Mouse (Mus musculus): ENCODE data around the gene Iglon5.

Iglon5 gene

DNA sequence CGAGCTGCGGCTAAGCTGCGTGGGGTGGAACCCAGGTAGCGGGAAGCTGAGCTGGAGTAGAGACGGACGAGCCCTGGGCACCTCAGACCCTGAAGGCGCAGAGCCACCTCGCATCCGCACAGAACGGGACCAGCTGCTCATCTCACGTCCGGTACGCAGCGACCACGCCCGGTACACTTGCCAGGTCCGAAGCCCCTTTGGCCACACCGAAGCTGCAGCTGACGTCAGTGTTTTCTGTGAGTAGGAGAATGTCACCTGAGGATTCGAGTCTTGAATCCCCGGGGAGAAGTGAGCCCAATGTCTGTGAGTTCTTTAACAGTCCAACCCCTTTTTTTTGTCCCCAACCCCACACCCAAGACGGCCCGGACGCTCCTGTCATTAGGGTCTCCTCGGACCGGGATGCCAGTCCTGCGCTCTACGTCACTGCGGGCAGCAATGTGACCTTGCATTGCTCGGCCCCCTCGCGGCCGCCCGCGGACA is 25.0 kb downstream of the Iglon5 start:
- DNase-seq = peak; percentile 28

DNA sequence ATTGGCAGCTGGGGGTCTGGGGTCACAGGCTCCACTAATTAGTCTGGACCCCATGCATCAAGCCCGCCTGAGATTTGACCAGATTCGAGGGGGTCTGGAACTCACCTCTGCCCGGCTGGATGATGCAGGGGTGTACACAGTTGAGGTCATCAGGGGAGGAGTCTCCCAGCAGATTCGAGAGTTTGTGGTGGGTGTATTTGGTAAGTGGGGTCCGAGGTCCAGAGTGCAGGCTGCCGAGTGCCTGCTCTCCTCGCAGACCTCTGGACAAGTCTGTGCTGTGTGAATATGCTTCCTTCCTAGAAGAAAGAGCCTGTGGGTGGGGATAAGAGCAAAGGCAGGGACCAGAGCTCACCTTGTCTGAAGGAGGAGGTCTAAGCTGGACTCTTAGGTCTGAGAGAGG is 25.9 kb downstream of the Iglon5 start:
- DNase-seq = peak; percentile 44

DNA sequence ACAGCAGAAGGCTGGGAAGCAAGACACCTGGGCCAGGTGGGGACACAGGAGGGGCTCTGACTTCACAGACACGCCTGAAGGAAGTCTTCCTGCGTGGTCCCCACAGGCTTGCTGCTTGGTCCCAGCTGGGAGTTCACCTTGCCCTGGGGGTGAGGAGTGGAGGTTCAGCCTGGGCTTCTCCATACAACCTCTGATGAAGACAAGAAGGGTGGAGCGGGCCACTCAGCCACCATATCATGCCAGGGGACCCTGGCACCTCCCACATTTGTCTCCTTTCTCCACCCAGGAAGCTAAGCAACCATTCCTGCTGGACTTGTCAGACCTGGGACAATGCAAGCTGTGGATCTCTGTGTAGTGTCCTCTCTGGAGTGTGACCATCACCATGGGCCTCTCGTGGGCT is 27.0 kb downstream of the Iglon5 start, which contains the start of gene Vsig10l:
Vsig10l (plus strand) TSS at position 301 of the 400 bp plus-strand sequence.
- no peak for DNase-seq

DNA sequence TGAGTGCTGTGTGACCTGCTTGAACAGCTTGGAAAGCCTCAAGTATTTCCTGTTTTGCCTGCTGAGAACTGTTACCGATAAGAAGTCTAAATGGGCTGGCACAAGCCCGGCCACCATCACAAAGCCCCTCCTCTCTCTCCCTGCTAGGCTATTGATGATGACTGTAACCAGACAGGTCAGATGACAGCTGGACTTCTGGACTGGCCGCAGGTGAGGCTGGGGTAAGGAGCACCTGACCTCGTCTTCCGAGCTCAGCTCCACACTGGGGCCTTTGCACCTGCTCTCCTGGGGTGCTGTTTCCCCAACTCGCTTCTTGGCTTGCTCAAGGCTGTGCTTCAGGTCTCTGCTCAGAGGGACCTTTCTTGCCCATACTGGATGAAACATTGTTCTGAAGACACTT is 35.5 kb downstream of the Iglon5 start:
- peak; percentile 65 for DNase-seq

DNA sequence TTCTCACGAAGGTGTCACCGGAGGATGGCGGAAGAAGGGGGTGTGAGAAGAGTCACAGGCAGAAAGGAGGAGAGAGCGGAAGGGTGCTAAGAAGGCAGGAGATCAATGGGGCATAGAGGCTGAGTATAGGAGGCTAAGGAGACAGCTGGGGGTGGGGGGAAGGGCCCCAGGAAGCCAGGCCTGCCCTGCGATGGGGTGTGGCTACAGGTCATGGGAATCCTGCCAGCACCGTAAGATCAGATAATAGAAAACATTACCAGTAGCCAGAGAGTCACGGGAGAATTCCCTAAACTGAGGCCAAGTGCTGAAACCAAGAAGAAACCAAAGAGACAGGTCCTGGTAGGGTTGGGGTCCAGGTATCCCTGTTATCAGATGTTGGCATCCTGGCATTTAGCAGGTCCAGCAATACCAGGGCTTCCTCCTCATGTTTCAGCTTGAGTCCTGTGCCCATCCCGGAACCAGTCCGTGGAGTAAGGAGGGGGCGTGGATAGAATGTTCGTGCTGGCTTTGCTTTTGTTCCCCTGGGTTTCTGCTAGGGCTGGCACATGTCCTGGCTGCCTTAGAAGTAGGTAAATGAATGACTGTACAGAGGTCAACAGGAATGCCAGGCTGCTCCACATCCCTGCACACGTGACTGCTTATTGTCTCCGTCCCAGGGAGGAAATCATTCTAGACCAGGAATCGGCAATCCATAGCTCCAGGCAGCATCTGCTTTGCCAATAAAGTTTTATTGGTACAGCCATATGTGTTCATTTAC is 36.1 kb downstream of the Iglon5 start:
- peak; percentile 92 for DNase-seq

DNA sequence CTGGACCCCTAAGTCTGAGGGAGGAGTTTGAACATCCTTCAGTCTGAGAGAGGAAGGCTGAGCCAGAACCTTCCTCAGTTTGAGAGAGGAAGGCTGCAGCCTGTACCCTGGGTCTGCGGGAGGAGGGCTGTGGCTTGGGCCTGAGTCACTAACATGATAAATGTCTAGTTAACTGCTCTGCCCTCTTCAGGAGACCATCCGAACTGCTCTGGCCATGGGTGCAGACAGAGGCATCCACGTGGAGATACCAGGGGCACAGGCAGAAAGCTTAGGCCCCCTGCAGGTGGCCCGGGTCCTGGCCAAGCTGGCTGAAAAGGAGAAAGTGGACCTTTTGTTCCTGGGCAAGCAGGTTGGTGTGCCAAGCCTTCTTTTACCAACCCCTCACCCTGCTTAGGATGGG is 37.3 kb downstream of the Iglon5 start:
- DNase-seq = peak; percentile 50

DNA sequence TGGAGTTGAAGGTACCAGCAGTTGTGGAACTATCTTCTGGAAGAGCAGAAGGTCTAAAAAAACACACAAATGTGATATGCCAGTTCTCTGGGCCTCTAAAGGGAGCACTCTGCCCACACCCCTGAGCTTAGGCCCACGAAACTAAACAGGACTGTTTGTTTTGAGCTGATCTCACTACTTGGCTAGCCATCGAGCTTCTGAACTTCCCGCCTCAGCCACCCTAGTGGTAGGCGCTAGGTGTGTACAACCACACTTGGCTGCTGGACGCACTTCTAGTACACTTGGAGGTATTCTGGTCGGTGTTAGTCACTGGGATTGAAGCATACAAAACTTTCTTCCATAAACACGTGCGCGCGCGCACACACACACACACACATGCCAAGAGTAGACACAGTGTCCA is 38.1 kb downstream of the Iglon5 start:
- no peak for DNase-seq

DNA sequence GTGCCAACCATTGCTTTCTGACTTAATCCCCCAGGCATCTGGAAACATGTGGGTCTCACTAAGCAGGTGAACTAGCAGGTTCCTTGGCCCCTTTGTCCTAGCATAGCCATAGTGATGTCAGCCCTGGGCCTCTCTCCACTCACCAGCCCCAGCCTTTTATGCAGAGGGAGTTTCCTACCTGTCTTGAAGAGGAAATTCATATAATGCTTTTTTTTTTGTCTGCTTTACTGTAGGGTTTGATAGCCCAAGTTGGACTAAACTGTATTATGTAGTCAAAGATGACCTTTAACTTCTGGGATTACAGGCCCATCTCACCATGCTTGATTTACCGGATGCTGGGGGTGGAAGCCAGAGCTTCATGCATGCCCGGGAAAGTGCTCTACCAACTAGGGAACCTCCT is 40.1 kb downstream of the Iglon5 start:
- DNase-seq = no peak

DNA sequence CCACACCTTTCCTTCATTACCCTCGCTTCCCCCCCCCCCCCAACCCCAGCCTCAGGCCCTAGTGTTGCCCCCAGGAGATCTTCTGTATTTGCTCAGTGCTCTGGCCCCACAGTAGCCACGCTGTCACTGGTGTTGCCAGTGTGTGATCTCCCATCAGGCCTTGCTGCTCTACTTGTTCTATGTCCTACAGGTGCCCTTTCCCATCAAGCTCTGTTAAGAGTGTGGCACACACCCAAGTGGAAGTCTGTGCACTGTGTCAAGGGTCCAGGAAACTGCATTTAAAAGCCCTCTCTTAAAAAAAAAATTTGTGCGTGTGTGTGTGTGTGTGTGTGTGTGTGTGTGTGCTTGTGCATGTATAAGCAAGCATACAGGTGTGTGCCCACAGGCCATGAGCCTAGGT is 41.6 kb downstream of the Iglon5 start:
- DNase-seq = peak; percentile 74

DNA sequence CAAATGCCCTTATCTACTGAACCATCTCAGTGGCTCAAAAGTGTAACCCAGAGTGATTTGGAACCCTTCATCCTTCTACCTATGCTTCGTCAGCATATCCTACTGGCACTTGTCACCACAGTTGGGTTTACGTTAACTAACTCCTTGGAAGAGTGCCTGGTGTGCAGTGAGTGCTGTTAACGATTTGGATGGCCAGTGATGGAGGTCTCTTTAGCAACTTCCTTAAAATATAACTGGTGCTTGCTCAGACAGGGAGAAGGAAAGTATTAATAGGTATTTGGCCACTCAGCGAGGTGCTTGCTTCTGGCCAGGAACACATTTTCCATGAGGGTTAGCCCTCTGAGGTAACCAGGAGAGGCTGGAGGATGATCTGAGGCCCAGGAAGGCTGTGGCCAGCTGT is 42.1 kb downstream of the Iglon5 start:
- DNase-seq = peak; percentile 95

DNA sequence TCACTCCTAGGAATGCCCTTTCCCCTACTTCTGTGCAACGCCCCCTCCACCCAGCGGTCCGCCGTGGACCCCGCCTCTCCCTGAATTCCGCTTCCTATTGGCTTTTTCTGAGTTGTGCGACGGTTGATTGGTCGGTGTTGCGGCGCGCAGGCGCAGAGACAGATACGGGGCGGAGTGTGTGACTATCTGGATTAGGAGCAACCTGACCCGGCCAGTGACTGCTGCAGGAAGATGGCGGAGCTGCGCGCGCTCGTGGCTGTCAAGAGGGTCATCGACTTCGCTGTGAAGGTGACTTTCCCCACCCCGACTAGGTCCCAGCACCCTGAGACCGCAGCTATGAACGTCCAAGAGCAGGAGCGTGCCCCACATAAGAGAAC is 46.0 kb downstream of the Iglon5 start, which contains the start of the genes Etfb and Gm45233:
Etfb (plus strand) TSS at position 167 of the 377 bp plus-strand sequence.
Gm45233 (plus strand) TSS at position 212 of the 377 bp plus-strand sequence.
- DNase-seq = peak; percentile 98

DNA sequence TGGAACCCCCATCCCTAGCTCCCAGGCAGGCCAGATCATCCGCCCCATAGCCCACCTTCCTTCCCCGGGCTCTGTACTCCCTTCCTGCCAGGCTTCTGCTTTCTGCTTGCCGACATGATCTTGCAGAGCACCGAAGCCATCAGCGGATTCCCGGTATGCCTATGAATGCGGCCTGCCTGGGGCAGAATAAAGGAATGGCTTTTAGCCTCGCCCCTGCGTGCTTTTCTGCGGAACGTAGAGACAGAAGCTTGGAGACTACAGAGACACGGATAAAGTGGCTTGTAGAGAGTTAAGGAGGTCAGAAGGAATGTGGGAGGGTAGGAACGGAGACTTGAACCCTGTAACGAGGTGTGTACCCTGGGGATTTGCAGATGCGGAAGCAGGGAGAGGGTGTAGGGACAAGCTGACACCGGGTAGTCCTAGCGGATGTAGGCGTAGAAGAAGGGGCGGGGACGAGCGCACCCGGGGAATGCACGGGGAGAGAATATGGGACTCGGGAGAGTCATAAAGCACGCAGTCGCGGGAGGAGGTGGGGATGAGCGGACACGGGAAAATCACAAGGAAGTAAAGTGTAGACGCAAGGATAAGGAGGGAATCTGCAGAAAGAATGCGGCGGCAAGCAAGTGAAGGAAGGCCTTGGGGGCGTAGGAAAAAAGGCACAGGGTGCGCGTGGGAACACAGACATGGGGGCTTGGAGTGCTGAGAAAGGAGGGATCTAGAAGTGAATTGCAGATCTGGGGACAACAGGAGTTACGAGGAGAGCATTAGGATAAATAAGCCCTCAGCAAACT is 46.6 kb downstream of the Iglon5 start:
- DNase-seq = peak; percentile 89

DNA sequence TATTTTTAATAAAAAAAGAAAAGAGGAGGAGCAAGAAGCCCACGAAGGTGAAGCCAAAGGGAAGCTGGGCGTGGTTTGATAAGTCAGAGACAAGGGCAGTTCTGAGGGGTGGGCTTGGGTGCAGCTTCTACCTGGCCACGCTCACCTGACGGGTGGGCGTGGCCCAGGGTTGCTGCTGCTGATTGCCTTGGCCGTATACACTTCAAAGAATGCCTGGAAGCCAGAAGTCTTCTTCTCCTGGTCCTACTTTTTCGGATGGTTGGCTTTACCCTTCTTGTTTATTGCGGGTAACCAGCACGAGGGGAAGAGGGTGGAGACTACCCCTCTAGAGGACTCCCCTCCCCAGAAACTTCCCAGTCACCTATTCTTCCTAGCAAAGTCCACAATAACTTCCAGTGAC is 47.2 kb downstream of the Iglon5 start:
- no peak for DNase-seq

DNA sequence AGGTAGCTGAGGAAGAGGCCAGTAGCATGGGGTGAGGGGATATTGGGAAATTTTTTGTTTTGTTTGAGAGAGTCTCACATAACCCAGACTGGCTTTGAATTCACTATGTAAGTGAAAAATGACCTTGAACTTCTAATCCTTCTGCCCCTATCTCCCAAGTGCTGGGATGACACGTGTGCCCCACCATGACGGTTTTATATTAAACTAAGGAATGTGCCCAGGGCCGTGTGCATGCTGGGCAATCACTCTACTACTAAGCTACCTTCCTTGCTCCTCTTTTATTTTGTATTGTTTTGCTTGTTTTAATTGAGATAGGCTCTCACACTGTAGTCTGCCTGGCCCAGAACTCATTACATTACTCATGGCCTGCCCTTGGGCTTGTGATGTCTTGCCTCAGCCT is 48.8 kb downstream of the Iglon5 start:
- DNase-seq = peak; percentile 66

DNA sequence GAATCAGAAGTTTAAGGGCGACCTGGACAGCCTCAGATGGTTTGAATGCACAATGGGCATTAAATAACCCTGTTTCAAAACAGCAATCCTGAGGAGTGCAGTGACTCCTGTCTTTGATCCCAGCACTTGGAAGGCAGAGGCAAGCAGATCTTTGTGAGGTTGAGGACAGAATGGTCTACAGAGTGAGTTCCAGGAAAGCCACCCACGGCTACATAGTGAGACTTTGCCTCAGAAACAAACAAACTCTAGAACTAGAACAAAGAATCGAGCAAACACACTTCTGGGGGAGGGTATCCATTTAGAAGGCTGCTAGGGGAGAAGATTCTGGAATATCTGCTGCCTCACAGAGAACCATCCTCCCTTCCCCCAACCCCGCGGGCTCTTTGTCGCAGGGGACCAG is 49.4 kb downstream of the Iglon5 start, which contains the start of gene Cldnd2:
Cldnd2 (plus strand) TSS at position 301 of the 400 bp plus-strand sequence.
- no peak for DNase-seq

DNA sequence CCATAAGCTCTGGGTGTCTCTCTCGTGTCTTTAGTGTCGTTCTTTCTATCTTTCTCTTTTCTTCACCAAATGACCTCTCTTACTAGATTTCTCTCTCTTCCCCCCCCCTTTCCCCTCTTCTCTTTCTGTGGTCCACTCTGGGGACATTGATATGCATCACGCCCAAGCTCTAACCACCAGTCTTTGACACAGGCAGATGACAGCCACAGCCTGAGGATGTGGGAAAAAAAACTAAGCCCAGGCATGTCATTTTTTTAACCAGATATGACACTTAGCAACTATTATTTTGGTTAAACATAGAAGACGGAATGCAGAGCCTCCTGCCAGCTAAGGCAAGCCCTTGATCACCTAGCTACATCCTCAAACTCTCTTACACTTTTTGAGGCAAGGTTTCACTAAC is 51.3 kb downstream of the Iglon5 start:
- no peak for DNase-seq

DNA sequence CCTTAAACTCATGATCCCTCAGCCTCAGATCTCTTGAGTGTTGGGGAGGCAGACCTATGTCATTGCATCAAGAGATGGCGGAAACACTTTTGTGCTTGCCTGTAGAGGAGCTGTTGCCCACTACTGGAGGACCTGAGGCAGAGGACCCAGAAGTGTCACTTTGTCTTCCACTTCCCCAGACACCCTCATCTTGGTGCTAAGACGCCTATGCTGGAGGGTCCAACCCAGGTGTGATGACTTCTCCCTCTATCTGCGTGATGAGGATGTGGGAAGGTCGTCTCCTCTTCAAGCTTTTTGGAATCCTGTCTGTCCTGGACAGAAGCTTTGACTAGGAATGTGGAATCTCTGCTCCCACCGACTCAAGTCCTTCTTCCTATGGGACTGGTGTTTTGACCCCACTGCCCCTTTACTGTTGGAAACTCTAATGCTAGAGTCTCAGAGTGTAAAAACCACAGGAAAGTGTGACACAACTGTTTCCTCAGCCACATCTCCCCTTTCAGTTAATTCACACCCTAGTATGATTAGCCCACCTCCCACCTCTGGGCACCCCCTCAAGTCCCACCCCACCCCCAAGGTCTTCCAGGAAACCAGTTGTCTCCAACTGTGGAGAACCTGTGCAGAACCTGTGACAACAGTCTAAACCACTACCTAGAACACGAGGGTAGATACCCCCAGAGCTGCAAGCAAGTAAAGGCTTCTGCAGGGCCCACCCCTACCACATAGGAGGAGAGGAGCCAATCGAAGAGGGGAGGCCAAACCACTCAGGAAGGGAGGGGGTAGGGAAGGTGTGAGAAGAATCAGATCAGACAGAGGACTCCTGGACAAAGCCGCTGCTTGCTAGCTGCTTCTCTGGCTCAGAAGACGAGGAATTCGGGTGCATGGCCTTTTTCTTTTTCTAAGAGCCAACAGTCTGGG is 53.3 kb downstream of the Iglon5 start, which contains the start of gene Nkg7:
Nkg7 (plus strand) TSS at position 733 of the 915 bp plus-strand sequence.
- no peak for DNase-seq

DNA sequence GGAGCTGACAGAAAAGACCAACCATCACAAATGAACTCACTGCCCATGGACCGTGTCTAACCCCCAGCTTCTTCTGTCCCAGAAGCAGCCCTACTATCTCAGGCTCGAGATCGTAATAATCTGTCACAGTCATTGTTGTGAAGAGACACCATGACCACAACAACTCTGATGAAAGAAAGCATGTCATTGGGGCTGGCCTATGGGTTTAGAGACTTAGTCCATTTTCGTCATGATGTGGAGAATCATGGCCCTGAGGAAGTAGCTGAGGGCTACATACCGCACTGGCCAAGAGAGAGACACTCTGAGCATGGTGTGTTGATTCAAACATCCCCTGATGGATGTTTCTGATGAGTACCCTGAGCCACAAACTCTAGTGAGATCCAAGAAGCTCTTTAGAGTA is 55.2 kb downstream of the Iglon5 start:
- DNase-seq = no peak

DNA sequence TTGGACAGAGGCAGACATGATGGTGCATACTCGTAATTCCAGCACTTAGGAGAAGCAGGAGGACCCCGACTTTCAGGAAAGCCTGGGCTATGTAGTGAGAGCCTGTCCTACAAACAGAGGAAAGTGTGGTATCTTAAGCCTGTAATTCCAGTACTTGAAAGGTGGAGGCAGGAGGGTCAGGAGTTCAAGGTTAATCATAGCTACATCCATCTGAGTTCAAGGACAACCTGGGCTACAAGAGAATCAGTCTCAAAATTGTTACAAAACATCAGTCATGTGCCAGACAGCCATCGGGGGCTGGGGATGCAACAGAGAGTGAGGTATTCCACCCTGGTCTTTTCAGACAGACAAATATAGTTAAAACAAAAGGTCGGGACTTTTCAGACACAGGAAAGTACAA is 57.0 kb downstream of the Iglon5 start:
- no peak for DNase-seq

DNA sequence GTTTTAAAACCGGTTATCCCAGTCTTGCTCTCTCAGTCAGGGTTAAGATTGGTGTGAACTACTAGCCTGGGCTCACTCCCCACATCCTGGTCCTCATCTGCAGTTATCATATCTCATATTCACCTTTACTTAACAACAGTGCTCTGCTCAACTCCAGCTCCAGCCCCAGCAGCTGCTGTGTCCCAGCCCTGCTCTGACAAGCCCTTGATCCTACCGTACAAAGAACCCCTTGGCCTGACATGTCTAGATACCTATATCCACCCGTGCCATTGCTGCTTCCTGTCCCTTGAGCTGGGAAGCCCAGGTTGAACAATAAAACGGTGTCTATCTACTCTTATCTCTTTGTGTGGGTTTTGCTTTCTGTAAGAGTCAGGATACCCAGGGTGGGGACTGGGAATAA is 60.4 kb downstream of the Iglon5 start:
- DNase-seq = no peak

DNA sequence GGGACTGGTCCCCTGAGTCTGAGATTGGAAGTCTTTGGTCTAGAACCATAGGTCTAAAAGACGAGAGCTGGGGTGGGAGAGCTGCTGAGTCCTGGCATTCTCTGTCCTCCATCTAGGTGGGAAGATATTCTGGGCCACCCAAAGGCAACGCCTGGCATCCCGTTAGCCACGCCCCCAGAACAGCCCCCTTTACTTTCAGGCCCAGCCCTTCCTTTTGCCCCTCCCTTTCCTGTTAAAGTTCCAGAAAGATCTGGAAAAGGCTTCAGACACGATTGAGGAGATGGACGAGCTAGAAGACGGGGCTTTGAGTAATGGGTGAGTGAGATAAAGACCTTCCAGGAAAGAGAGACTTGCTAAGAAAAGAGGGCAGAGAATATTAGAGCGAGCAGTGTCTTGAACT is 62.5 kb downstream of the Iglon5 start, which contains the start of gene Lim2:
Lim2 (plus strand) TSS at position 265 of the 400 bp plus-strand sequence.
- no peak for DNase-seq

DNA sequence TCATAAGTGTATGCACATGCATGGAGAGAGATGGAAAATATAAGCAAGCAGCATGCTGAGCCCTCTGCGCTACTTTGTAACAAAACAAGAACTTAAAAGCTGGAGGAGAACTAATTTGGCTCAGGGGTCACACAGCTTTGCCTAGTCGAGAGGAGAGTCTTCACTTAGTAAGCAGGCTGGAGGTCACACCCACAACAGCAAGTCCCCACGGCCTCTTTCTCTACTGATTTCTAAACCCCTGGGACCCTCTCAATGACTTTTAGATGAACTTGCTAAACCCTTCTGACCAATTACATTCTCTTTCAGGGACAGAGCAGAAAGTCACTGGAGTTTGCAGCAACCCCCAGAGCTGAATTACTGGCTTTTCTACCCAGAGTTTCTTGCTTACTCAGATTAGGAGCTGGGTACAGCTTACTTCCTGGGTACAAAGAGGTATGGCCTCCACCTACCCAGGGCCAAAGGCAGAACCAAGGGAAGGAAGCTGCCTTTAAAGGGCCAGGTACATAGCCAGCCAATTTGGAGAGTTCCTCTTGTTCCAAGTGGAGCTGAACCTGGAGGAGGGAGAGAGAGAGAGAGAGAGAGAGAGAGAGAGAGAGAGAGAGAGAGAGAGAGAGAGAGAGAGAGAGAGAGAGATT is 65.8 kb downstream of the Iglon5 start:
- no peak for DNase-seq

Measured in kidney, adult 9 months (tissue).